Mouse (Mus musculus) thymus, postnatal 14 days (tissue): ENCODE measurements around the gene Fbxw8.

ENCODE experiments used
- DNase-seq: peaks from one replicate; pipeline ENCODE4 v3.0.0; 2021

The Fbxw8 gene

DNA sequence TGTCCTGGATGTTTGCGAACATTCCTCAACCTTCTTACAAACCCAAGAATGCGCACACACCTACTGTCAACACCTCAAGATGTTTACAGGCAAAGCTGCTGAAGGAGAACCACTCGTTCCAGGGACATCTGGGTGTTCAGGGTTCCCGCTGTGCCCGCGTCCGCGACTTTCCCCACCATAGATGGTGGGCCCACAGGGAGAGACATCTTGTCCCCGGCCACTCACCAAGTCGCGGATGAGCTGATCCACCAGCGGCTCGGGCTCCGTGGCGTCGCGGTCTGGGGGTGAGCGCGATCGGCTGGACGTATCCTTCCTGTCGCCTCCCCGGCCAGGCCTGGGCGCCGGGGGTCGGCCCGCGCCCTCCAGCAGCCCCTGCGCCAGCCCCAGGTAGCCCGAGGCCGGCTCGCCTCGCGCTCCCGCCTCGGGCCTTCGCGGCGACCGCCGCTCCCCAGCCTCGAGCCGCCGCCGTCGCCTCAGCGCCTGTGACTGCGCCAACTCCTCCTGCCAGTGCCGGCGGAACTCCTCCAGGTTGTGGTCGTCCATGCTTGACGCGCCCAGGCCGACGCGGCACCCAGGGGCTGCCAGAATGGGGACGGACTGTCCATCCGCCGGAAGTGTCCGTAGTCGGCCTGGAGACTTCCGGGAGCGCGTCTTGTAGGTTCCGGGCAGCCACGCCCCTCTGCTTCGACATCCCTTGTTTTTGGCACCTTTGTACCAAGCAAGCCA is at the start of gene Fbxw8:
Fbxw8 (minus strand) TSS at position 626 of the 726 bp plus-strand sequence.
- peak; percentile 43 for DNase-seq

DNA sequence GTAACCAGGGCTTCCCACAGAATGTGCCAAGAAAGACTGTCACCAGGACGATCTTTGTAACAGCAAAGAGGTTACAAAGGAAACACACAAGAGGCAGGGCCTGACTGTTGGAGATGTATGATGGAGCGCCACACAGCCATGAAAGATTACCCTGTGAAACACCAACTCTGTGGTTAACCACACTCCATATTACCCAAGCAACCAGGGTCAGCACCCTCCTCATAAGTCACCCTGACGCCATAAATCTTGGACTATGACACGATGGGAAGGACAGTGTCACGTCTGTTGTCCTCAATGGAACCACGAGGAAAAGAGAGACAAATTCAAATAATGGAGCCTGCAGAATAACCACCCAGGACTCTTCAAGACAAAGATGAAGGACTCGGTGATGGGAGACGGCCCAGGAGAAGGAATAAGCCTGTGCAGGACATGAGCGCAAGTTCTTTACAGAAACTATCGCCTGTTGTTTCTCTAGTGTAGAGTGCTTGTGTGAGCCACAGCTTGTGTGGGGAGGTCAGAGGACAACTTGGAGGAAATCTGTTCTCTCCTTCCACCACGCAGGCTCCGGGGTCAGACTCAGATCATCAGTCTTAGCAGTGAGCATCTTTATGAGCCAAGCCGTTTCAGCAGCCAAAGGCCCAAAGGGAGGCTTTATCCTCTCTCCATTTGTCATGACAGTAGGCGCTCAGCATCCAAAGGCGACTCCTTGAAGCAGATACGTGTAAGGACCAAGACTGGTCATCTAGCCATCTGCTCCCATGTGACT is 49.6 kb upstream of the Fbxw8 start:
- DNase-seq: no peak

DNA sequence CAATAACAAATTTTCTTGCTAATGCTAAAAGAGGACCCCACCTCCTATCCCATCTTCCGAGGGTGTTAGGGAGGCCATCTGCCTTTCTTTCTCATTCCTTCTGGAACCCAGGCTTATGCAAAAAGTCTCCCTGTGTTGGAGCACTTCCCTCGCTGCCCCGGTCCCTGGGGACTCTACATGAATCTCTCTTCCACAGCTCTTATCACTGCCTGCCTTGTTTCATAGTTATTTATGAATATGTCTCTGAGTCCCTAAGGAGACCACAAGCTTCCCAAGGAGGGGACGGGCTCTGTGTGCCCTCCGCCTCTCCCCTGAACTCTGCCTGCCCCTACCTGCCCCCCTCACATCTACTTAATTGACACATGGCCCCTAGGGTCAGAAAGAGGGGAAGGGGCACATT is 44.4 kb upstream of the Fbxw8 start:
- DNase-seq: no peak

DNA sequence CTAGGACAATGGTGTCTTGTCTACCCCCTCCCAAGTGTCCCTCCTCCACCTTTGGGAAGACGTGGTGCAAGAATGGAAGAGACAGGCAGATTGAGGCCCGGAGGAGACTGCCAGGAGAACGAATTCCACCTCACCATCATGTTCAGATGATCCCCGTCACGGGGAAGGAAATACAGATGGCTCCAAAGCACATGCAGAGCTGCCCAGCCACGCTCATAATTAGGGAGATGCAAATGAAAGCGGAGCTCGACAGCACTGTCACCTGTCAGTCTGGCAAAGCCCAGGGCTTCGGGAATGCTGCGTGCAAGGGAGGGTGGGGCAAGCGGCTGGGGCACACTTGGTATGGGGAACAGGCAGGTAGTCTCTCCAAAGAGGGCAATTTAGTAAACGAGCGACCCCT is 42.2 kb upstream of the Fbxw8 start:
- DNase-seq: no peak

DNA sequence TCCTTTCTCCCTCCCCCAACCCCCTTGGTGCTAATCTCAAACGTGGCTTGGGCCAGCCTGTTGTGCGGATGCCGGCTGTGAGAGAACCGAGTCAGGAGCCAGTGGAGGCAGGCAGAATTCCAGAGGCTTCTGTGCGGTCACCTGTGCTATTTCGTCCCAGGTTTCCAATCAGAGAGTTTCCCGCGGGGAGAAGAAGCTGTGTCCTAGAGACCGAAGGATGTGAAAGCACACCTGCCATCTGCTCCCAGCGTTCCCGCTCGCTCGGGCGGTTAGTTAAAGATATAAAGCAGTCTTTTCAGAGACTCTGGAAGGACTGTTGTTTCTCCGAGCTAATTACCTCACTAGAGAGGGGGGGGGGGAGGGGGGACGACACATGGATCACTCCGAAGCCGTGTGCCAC is 37.0 kb upstream of the Fbxw8 start:
- DNase-seq: no peak

DNA sequence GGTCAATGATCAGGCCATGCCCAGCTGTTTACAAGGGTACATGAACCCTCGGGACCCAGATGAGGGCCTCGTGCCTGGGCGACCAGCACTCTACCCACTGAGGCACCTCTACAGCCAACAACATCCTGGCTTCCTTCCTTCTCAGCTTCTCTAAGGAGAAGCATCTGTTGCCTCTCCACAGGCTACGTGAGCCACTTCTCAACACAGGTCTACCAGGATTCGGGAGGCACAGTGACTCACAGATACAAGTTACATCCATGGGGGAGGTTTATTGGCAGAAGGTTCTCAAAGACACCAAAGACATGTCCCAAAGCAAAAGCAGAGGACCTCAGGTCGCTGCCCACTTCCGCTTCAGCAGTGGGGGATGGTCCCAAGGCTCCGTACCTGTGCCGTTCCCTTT is 35.2 kb upstream of the Fbxw8 start:
- no peak for DNase-seq

DNA sequence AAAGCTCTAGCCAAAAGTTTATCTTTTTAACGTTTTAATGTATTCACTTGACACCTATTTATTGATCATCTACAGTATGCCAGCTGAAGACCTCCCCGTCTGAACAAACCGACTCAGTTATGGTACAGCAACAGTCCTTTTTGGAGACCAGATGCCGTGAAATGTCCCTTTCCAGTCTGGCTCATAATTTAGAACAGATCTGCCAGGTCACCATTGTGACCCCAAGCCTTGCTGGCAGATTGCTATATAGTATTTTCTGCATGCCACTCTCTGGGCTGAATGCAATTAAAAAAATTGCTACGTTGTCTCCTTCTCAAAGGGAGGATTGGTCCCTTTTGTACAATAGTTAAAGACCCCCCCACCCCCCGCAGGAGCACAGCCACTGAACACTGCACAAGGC is 33.1 kb upstream of the Fbxw8 start:
- DNase-seq: no peak

DNA sequence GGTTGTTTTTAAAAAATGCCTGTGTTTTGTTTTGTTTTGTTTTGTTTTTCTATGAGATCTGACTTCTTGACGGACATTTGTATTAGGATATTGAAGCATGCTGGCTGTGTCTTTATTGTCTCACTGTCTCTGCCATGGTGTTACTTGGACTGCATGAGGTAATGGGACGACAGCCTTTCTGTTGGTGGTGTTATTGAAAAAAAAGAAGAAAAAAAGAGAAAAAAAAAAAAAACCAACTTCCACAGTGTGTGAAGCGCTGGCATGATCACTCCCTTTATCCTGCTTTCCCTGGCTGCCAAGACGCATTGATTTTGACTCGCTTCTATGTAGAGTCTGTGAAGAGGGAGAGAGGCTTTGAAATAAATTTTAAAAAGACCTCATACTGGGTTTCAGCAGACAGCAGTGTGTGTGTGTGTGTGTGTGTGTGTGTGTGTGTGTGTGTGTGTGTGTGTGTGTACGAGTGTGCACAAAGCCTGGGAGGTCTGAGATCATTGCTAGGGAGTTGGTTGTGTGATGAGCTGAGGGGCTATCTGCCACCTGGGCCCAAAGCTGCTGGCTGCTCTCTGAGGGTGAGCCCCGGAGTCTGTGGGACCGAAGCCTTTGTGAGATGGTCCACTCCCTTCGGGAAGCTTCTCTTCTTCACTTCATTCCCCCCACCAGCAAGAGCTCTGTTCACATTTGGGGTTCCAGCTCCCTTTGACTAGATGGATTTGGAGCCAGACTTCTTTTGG is 31.8 kb upstream of the Fbxw8 start:
- DNase-seq: no peak

DNA sequence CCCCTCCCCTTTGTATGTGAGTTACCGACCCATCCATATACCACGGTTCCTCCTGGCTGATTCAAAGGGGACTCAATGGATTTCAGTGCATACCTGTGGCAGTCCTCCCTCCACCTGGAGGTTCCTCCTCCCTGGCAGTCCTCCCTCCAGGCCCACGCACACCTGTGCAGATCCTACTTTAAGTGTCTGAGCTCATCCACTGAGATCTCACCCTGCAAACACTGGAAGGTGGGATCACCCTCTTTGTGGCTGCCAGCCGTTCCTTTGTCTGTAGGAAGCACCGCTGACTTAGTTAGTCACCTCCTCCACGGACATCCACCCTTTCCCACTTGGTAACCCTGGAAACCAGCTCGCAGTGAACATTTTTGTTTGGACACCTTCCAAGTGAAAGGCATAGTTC is 22.4 kb upstream of the Fbxw8 start:
- DNase-seq: no peak

DNA sequence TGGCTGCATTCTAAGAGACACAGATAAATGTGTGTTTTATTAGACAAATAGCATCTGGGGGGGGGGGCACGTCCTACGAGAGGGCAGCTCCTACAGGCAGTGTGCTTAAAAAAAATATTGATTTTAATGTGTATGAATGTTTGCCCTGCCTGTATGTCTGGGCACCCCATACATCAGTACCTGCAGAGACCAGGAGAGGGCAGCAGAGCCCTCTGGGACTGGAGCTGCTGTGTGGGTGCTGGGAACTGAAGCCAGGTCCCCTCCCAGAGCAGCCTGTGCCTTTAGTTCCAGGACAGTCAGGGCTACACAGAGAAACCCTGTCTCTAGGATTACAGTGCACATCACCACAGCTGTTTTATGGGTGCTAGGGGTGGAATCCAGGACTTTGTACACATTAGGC is 19.9 kb upstream of the Fbxw8 start:
- no peak for DNase-seq

DNA sequence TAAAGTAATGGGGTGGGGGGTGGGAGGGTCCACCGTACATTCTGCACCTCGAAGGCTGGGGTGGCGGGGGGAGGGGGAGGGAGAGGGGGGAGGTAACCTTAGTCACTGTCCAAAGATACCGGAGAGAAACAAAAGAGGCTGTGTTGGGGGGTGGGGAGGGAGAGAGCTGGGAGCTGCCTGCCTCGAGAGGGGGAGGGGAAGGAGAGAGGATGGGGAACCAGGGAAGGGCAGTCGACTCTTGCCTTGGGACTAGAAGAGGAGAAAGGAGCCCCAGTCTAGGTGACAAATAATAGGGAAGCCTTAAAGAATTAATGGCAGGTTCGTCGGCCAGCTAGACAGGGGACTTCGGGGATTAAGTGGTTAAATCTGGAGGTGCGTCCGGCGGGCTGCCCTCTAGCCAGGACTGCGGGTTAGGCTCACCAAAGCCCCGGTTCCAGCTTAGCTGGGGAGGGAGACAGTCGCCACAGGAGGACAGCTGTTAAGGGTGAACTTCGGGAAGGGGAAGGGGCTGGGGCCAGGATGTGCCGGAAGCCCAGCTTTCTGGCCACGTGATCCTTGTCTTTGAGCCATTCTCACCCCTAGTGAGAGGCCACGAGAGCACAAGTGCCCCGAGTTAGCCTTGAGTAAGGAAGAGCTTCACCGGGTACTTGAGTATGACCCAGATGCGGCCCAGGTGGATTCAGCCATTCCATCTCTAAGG is 19.2 kb upstream of the Fbxw8 start:
- DNase-seq: no peak

DNA sequence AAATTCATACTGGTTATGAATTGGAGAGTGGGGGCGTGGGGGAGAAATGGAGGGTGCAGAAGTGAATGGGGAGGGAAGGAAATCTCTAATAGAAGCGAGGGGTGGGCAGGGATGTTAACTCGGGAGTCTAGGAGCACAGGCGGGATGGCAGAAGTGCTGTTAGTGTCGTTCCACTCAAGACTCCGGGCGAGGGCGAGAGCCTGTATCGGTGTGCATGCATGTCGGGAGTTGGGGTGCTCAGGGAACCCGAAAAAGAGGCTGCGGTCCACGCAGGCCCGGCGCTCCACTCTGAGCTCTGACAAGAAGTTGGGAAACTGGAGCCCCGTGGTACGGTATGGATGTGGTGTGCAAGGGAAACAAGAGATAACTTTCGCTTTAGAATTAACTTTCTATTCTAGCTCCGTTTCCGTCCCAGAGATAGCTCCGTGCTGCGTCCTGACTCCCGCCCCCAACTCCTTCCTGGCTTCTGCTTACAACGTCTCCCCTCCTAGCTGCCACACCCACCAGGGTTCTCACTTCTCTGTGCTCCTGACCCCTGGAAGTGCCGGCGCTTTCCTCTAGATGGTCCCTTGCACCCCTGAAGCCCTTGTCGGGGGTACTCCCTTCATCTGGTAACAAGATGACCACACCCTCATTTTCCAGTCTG is 16.9 kb upstream of the Fbxw8 start:
- DNase-seq: no peak

DNA sequence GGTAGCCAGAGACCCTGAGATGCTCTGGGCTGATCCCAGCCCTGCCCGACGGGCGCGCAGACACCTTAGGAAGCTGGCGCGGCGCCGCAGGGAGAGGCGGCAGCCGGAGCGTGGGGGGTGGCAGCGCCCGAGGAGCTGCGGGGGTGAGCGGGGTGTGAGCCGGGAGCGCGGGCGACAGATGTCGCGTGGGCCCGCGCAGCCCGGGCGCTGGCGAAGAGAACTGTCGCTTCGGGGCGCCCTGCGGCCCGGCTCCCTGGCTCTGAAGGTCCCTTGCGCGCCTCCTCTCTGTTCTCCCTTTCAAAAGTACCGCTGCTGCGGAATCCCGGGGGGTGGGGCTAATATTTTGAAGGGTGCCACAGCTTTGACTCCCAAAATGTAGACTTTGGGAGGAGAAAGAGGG is 16.4 kb upstream of the Fbxw8 start:
- peak; percentile 8 for DNase-seq

DNA sequence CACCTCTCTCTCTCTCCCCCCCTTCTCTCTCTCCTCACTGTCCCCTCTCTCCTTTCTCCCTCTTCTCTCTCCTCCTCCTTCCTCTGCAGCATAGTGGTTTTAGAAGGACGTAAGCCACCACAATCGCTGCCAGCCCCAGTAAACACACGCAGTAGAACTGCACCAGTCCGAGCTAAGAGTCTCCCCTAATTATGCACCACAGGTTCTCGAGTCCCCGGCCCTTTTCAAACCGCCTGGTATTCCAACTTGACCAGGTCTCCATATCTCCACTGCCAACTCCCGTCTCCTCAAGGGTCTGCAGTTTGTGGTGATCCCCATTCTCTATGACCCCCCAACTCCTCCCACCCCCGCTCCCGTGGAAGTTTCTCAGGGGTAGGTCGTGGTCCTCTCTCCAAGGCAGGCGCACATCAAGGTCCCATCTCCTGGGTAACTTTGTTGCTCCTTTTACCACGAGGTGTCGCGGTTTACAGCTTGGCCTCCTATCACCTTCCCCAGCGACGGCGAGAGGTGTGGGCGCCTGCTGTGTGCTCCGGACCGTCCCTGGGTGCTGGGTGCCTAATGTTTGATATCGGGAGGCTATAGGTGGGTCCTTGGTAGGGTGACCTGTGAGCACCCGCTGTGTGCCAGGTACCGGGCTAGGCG is 15.7 kb upstream of the Fbxw8 start:
- peak; percentile 26 for DNase-seq

DNA sequence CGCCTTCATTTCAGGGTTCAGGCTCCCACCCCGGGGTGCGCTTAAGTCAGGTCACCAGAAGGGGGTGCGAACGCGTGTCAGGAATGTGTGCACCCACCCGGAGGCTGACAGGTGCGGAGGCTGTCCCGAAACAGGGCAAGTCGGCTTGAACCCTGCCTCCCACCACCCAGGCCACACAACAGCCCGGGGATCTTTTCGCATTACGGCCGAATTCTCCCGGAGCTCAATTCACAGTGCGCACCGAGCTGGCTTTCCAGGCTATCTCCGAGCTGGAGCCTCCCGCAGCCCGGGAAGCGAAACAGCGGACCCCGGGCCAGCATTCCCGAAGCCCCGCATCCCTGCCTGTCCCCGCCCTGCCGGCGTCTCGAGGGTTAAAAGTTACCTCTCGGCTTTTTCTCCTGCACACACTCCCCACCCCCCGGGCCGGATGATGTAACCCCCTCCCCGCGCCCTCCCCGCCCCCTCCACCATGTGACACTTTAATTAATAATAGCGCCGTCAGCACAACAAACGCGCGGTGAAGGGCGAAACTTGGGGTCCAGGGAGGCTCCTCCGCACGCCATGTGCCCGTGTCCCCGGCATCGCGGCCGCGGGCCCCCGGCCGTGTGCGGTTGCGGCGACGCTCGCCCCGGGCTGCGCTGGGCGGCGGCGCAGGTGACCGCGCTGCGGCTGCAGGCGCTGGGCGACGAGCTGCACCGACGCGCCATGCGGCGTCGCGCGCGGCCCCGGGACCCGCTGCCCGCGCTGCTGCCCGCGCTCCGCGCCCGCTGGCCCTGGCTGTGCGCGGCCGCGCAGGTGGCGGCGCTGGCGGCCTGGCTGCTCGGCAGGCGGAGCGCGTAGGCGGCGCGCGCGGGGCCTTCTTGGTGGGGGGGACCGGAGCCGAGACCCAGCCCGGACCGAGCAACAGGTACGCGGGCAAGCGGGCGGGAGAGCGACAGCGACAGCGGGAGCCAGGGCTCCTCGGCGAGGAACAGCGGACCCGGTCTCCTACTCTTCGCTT is 14.3 kb upstream of the Fbxw8 start:
- DNase-seq: peak; percentile 55

DNA sequence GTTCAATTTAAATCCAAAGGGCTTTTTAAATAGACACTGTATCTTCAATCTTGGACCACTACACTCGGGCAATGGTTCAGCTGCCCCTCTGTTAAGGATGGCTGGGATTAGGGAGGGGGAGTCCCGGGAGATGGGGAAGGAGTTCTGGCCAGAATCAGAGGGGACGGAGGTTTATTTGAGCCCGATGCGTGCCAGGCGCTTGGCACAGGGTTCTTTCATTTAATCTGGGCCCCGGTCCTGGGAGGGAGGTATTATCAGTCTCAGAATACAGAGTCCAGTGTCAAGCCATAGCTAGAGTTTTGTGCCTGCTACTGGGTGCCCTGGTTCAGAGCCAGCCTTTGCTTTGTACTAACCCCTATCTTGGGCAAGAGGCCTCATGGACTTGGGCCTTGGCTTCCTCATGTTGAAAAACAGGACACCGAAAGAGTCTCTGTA is 12.3 kb upstream of the Fbxw8 start:
- no peak for DNase-seq

DNA sequence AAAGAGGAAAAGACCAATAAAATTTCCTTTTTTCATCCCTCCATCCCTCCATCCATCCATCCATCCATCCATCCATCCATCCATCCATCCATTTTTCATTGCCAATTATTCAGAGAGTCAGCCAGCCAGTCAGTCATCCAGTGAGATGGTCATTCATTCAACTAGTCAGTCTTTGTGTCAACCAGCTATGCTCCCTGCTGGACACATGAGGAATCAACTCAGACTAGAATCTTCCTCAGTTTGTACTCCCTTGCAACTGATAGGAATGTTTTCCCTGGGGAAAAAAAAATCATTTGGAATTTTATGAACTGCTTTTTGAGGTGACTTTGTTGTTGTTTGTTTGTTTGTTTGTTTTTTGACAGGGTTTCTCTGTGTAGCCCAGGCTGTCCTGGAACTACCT is 10.2 kb upstream of the Fbxw8 start:
- DNase-seq: no peak

DNA sequence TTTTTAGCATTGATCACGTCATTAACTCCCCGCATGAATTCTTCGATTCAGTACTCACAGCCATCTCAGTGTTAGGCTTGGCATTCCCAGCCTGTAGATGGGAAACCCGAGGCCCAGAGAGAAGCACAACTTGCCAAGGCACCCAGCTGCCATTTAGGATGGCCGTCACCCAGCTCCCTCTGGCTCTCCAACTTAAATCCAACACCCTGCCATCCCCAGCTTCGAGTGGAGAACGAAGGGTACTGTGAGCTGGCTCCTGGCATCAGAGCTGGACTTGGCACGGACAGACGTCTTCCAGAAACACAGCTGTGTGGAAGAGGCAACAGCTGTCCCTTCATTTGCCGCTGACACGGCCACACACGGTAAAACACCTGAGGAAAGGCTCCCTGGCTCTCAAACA is 9.3 kb upstream of the Fbxw8 start, which contains the start of gene Hrk:
Hrk (plus strand) TSS at position 68 of the 400 bp plus-strand sequence.
- no peak for DNase-seq

DNA sequence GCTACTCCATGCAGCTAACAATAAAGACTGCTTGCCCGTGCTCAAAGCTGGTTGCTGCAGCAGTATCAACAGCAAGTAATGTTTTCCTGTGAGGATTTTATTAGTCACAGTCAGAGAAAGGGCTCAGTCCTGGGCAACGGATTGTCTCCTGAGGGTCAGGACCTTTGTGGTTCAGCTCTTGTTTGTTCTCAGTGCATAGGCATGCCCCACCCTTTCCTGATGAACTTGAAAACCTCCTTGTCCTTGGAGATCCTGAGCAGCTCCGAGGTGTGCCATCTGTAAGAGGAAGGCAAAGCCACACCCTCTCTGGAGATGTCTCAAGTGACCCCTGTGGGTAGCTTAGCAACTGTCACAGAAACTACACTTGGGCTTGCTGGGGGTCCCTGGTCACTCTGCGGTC is 5.4 kb upstream of the Fbxw8 start:
- DNase-seq: no peak

DNA sequence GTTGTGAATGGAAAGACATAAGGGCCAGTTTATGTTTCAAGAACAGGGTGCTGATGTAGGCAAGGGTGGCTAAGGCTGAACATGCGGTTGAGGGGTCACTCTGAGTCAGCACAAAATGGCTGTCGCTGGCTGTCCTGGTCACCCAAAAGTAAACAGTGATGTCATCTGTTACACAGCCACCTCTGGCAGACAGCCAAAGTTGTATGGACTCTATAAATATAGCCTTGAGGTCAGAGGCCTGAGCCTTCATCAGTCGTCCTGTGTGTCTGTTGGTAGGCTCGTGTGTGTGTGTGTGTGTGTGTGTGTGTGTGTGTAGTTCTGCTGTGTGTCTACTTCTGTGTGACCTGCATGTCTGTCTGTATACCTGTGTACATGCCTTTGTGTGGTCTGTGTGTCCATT is 1.7 kb upstream of the Fbxw8 start:
- DNase-seq: no peak

DNA sequence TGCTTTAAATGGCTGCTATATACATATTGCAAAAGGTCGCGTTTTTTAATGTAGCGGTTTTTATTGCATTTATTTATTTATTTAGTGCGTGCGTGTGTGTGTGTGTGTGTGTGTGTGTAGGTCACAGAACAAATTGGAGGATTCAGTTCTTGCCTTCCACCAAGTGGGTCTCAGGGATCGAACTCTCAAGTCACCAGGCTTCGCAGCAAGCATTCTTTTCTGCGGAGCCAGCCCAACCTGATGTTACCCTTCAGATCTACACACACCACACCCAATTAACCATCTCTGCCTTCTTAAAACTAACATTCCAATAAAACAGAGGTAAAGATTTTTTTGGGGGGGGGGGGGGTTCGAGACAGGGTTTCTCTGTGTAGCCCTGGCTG is 292 bp upstream of the Fbxw8 start:
- DNase-seq: no peak
